Mouse (Mus musculus): ENCODE results near the gene Tmem190. TPM values are rescaled to one million over a fixed set of nuclear protein-coding genes. Genes with fewer than 3 reads are reported as not detected.
"Not testable (repeated sequence)": the region's sequence is repeated elsewhere in the genome, so short reads cannot be mapped to it uniquely, and the experiment has no call there.

The Tmem190 gene
- polyA plus RNA-seq, 1 experiment = not detected

DNA sequence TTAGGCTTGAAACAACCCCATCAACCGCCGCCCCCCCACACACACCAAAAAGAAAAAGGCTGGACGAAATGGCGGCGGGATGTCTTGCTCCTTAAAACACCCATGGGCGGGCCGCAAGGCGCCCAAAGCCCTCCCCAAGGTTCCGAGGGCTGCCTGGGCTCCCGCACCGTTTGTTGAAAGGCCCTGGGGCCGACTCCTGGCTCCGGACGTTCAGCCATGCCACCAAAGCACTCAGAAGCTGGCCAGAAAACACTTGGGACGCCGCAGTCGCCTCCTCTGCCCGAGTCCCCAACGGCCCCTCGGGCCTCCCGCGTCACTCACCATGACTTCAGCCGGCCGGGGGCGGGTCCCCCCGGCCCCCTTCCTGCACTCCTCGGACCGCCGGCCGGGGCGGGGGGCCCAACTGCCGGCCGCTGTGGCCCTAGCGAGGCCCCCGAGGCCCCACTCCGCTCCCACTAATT lies 29.1 kb downstream of the Tmem190 start:
- H3K27ac ChIP-seq (ENCODE audit: insufficient read depth, low read depth, low read length) = peak overlapping the region; percentile 58
- TF ChIP-seq POLR2A (IDR thresholded peaks at IDR 0.05; ENCODE audit: borderline replicate concordance, low read depth, low read length) (no peak), CTCF (IDR thresholded peaks at IDR 0.05; ENCODE audit: low read depth, low read length) (no peak)

DNA sequence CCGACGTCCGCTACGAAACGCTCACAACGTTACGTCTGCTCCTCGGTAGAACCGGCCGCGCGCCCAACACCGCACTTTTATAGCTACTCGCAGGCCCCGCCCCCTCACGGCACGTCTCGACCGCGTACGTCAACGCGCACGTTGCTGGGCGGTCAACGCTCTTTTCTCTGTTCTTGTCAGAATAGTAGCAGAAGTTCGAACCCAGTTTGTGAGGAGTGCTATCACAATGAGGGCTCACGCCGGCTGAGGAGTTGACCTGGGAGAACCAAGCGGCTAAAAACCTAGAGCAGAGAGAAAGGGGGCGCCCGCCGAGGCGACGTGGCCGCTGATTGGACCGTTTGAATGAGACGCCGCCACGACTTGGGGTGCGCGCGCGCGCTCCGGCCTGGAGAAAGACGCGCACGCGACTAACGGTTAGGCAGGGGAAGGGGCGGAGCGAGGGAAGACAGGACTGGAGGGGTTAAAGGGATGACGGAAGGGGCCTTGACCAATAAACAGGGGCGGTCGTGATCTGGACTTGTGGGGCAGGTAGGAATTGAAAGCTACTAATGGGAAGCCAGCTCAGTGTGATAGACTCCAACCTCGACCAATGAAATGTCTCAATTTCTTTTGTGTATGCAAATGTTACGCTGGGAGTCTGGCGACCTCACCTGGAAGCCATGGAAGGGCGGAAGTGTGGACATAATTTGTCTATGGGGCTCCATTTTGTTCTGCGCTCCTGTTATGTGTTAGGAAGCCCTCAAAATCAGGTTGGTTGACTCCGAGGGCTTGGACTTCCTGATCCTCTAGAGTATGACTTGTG lies 29.8 kb downstream of the Tmem190 start, which contains the start of gene Ube2s:
Gene Ube2s, minus strand, starts transcription at position 288 of the 802 bp plus-strand sequence.
- Histone ChIP-seq H3K4me3 (ENCODE audit: insufficient read depth, low read length) (peak within 1 kb of the TSS; percentile 88), H3K4me1 (ENCODE audit: control insufficient read depth, insufficient read depth, low read length) (peaks cover 11% of the 10 kb centered on the region), H3K27ac (ENCODE audit: insufficient read depth, low read depth, low read length) (peak within 1 kb of the TSS; percentile 94)
- TF ChIP-seq POLR2A (IDR thresholded peaks at IDR 0.05; ENCODE audit: borderline replicate concordance, low read depth, low read length) = no peak
- no peak for TF ChIP-seq CTCF (IDR thresholded peaks at IDR 0.05; ENCODE audit: low read depth, low read length)

More for the DNA sequence above, 29.1 kb downstream of the Tmem190 start:
- Histone ChIP-seq H3K4me1 (ENCODE audit: control insufficient read depth, insufficient read depth, low read length) (peaks cover 11% of the 10 kb centered on the region), H3K4me3 (ENCODE audit: insufficient read depth, low read length) (peak overlapping the region; percentile 88)

DNA sequence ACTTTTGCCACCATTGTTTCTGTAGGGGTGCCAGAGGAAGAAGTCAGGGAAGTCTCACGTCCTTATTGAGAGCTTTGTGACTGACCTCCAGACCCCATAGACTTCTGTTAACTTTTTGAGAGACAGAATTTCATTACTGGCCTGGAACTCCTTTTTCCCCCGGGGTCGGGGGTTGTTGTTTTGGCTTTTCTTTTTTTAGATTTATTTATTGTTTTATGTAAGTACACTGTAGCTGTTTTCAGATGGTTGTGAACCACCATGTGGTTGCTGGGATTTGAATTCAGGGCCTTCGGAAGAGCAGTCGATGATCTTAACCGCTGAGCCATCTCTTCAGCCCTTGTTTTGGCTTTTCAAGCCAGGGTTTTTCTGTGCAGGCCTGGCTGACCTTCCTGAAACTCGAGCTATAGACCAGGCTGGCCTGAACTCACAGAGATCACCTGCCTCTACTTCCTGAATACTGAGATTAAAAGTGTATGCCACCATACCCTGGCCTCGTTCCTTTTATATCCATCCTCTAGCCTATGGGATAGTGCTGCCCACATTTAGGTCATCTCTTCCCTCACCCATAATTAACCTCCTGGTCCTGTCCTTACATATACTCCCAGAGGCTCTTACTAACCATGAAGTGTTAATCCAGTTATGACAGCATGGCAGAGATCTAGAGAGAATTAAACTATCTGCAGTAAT lies 30.5 kb downstream of the Tmem190 start:
- H3K4me3 ChIP-seq (ENCODE audit: insufficient read depth, low read length) = peak overlapping the region; percentile 78
- peak overlapping the region; percentile 81 for H3K27ac ChIP-seq (ENCODE audit: insufficient read depth, low read depth, low read length)
- H3K4me1 ChIP-seq (ENCODE audit: control insufficient read depth, insufficient read depth, low read length) = peaks cover 11% of the 10 kb centered on the region
- TF ChIP-seq POLR2A (IDR thresholded peaks at IDR 0.05; ENCODE audit: borderline replicate concordance, low read depth, low read length) = no peak
- TF ChIP-seq CTCF (IDR thresholded peaks at IDR 0.05; ENCODE audit: low read depth, low read length) = no peak

DNA sequence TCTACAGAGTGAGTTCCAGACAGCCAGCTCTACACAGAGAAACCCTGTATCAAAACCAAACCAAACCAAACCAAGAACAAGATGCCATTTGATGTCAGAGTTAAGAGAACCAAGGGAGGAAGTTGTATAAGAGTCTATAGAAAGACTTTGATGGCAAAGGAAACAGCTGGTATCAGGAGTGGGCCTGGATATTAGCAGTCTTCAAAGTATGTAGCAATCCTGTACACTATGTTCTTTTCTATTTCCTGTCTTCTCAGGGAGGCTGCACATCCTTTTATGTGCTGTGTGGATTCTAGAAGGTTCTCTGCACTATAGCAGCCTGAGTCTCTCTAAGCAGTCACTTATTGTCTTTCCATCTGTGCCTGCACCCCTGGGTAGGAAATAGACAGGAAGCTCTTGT lies 33.8 kb downstream of the Tmem190 start:
- Histone ChIP-seq H3K4me1 (ENCODE audit: control insufficient read depth, insufficient read depth, low read length) (peaks cover 2% of the 10 kb centered on the region), H3K27ac (ENCODE audit: insufficient read depth, low read depth, low read length) (no peak overlapping the region), H3K4me3 (ENCODE audit: insufficient read depth, low read length) (no peak overlapping the region)
- no peak for TF ChIP-seq CTCF (IDR thresholded peaks at IDR 0.05; ENCODE audit: low read depth, low read length)
- no peak for TF ChIP-seq POLR2A (IDR thresholded peaks at IDR 0.05; ENCODE audit: borderline replicate concordance, low read depth, low read length)

DNA sequence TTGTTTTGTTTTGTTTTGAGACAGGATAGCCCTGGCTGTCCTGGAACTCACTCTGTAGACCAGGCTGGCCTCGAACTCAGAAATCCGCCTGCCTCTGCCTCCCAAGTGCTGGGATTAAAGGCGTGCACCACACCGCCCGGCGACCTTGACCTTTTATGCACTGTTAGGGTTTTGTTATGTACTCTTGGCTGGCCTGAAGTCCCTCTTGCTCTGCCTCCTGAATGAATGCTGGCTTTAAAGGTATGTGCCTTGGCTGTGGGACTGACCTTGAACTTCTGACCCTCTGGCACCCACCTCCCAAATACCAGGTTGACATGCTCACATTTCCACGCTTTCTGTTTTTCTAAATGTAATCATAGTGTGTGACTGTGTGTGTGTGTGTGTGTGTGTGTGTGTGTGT lies 38.2 kb downstream of the Tmem190 start:
- H3K4me1 ChIP-seq (ENCODE audit: control insufficient read depth, insufficient read depth, low read length); H3K27ac ChIP-seq (ENCODE audit: insufficient read depth, low read depth, low read length); H3K4me3 ChIP-seq (ENCODE audit: insufficient read depth, low read length): not testable (repeated sequence)

DNA sequence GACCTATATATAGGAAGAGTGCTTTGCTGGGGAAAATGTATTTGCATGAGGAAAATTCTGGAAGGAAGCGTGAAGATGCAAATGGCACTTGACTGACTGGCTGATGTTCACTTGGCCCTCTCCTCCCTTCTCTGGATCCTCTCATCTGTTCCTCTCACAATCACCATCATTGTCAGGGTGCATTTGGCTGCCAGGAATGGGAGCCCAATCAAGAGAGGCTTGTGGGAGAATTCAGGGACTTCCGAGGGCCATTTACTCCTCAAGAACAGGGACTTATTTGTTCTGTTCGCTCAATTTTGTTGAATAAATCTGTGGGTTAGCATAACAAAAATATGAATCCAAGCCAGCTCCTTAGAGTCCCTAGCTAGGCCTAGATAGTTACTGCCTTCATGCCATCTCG lies 39.0 kb downstream of the Tmem190 start:
- TF ChIP-seq POLR2A (IDR thresholded peaks at IDR 0.05; ENCODE audit: borderline replicate concordance, low read depth, low read length) (no peak), CTCF (IDR thresholded peaks at IDR 0.05; ENCODE audit: low read depth, low read length) (no peak)
- no peak overlapping the region for H3K27ac ChIP-seq (ENCODE audit: insufficient read depth, low read depth, low read length)
- no peak overlapping the region for H3K4me3 ChIP-seq (ENCODE audit: insufficient read depth, low read length)
- peaks cover 2% of the 10 kb centered on the region for H3K4me1 ChIP-seq (ENCODE audit: control insufficient read depth, insufficient read depth, low read length)

DNA sequence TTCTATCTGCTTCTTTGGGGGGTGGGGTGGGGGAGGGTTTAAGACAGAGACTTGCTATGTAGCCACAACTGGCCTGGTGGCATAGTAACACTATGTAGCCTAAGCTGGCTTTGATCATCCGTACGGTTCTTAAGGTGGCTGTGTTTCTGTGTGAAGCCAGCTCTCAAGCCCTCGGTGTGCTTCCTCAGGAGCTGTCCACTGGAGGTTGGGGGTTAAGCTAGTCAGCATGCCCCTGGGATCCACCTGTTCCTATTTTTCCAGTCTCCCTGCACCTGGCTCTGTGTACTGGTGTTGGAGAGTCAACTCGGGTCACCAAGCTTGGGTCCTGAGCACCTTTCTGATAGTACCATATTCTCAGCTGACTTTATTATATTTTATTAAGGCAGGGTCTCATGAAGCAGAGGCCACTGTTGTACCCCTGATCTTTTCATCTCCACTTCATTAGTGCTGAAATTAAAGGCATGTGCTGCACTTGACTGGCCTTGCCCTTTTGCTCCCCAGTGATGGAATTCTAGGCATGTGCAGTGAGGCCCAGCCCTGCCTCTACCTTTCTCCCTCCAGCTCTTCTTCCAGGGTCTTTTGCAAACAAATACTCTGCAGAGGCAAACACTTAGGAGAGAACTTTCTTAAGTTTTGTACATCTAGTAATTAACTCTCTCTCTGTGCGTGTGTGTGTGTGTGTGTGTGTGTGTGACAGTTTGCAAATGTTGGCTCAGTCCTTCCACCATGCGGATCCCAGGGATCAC lies 39.6 kb downstream of the Tmem190 start:
- no peak overlapping the region for H3K4me3 ChIP-seq (ENCODE audit: insufficient read depth, low read length)
- no peak overlapping the region for H3K27ac ChIP-seq (ENCODE audit: insufficient read depth, low read depth, low read length)
- H3K4me1 ChIP-seq (ENCODE audit: control insufficient read depth, insufficient read depth, low read length) = no peaks in the 10 kb centered on the region
- TF ChIP-seq CTCF (IDR thresholded peaks at IDR 0.05; ENCODE audit: low read depth, low read length) = no peak
- no peak for TF ChIP-seq POLR2A (IDR thresholded peaks at IDR 0.05; ENCODE audit: borderline replicate concordance, low read depth, low read length)

DNA sequence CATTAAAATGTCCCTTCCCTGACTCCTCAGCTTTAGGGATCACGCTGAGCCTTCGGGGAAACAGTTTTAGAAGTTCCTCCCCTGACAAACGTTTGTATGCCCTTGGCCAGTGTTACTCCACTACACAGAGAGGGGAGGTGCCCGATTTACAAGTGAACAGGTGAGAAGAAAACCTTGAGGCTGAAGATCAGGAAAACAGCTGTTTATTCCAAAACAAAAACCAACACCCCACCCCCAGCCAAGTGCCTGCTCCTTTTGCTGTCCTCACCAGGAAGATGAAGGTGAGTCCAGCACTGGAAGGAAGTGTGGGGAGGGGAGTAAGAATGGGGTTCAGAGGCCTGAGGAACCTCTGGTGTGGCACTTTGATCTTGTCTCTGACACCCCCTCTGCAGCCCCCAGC lies 42.6 kb downstream of the Tmem190 start:
- no peaks in the 10 kb centered on the region for H3K4me1 ChIP-seq (ENCODE audit: control insufficient read depth, insufficient read depth, low read length)
- H3K27ac ChIP-seq (ENCODE audit: insufficient read depth, low read depth, low read length) = no peak overlapping the region
- no peak overlapping the region for H3K4me3 ChIP-seq (ENCODE audit: insufficient read depth, low read length)
- no peak for TF ChIP-seq POLR2A (IDR thresholded peaks at IDR 0.05; ENCODE audit: borderline replicate concordance, low read depth, low read length)
- TF ChIP-seq CTCF (IDR thresholded peaks at IDR 0.05; ENCODE audit: low read depth, low read length) = no peak

DNA sequence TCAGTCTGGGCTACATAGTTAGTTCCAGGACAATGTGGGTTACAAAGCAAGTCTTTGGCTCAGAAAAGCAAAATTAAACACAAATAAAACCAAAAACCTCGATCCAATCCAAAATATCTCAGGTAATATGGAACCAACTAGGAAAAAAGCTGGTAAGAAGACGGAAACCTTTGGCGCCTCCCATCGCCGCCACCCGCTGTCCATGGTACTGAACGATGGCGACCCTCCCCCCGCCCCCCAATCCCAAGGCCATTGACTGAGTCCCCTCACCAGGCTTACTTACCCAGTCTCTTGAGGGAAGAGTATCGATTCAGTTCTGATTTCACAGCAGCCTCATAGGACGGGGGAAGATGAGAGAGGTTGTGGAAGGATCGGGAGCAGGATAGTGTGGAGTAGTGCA lies 47.7 kb downstream of the Tmem190 start:
- H3K4me1 ChIP-seq (ENCODE audit: control insufficient read depth, insufficient read depth, low read length) = no peaks in the 10 kb centered on the region
- H3K4me3 ChIP-seq (ENCODE audit: insufficient read depth, low read length) = no peak overlapping the region
- no peak overlapping the region for H3K27ac ChIP-seq (ENCODE audit: insufficient read depth, low read depth, low read length)
- no peak for TF ChIP-seq CTCF (IDR thresholded peaks at IDR 0.05; ENCODE audit: low read depth, low read length)
- no peak for TF ChIP-seq POLR2A (IDR thresholded peaks at IDR 0.05; ENCODE audit: borderline replicate concordance, low read depth, low read length)

Other genes with a start within 250 kb of the Tmem190 start
- not detected in 2 replicates for gene Syt5, start 235.4 kb upstream of the Tmem190 start, polyA plus RNA-seq (2012; ENCODE audit: insufficient read depth, insufficient read length, missing spikeins)
- not detected in 2 replicates for gene Ptprh, start 178.9 kb upstream of the Tmem190 start, polyA plus RNA-seq (2012; ENCODE audit: insufficient read depth, insufficient read length, missing spikeins)
- gene Tmem86b, start 151.5 kb upstream of the Tmem190 start, polyA plus RNA-seq (2012; ENCODE audit: insufficient read depth, insufficient read length, missing spikeins) = 10.9 and 14.8 TPM in 2 replicates
- gene Ppp6r1, start 123.9 kb upstream of the Tmem190 start, polyA plus RNA-seq (2012; ENCODE audit: insufficient read depth, insufficient read length, missing spikeins) = 84.8 and 90.0 TPM in 2 replicates
- gene Hspbp1, start 97.9 kb upstream of the Tmem190 start, polyA plus RNA-seq (2012; ENCODE audit: insufficient read depth, insufficient read length, missing spikeins) = 24.7 and 26.7 TPM in 2 replicates
- gene Brsk1, start 92.3 kb upstream of the Tmem190 start, polyA plus RNA-seq (2012; ENCODE audit: insufficient read depth, insufficient read length, missing spikeins) = 0.64 TPM in 1 of 2 replicates, not detected in the other
- 33.6 and 36.4 TPM in 2 replicates for gene Tmem150b, start 57.7 kb upstream of the Tmem190 start, polyA plus RNA-seq (2012; ENCODE audit: insufficient read depth, insufficient read length, missing spikeins)
- gene Kmt5c, start 42.8 kb upstream of the Tmem190 start, polyA plus RNA-seq (2012; ENCODE audit: insufficient read depth, insufficient read length, missing spikeins) = 109 and 120 TPM in 2 replicates
- 8.0 and 8.1 TPM in 2 replicates for gene Cox6b2, start 29.8 kb upstream of the Tmem190 start, polyA plus RNA-seq (2012; ENCODE audit: insufficient read depth, insufficient read length, missing spikeins)
- gene Fam71e2, start 11.6 kb upstream of the Tmem190 start, polyA plus RNA-seq (2012; ENCODE audit: insufficient read depth, insufficient read length, missing spikeins) = not detected in 2 replicates
- not detected in 2 replicates for gene Il11, start 78 bp upstream of the Tmem190 start, polyA plus RNA-seq (2012; ENCODE audit: insufficient read depth, insufficient read length, missing spikeins)
- gene Tmem238, start 6.7 kb downstream of the Tmem190 start, polyA plus RNA-seq (2012; ENCODE audit: insufficient read depth, insufficient read length, missing spikeins) = 2.1 and 3.6 TPM in 2 replicates
- 636 and 681 TPM in 2 replicates for gene Rpl28, start 9.9 kb downstream of the Tmem190 start, polyA plus RNA-seq (2012; ENCODE audit: insufficient read depth, insufficient read length, missing spikeins)
- 109 and 131 TPM in 2 replicates for gene Ube2s, start 29.7 kb downstream of the Tmem190 start, polyA plus RNA-seq (2012; ENCODE audit: insufficient read depth, insufficient read length, missing spikeins)
- not detected in 2 replicates for gene Shisa7, start 61.8 kb downstream of the Tmem190 start, polyA plus RNA-seq (2012; ENCODE audit: insufficient read depth, insufficient read length, missing spikeins)
- 20.4 and 21.2 TPM in 2 replicates for gene Isoc2b, start 87.3 kb downstream of the Tmem190 start, polyA plus RNA-seq (2012; ENCODE audit: insufficient read depth, insufficient read length, missing spikeins)
- gene Isoc2a, start 94.2 kb downstream of the Tmem190 start, polyA plus RNA-seq (2012; ENCODE audit: insufficient read depth, insufficient read length, missing spikeins) = 15.5 and 16.4 TPM in 2 replicates
- not detected in 2 replicates for gene Gm36210, start 123.6 kb downstream of the Tmem190 start, polyA plus RNA-seq (2012; ENCODE audit: insufficient read depth, insufficient read length, missing spikeins)
- gene Zfp628, start 132.3 kb downstream of the Tmem190 start, polyA plus RNA-seq (2012; ENCODE audit: insufficient read depth, insufficient read length, missing spikeins) = 7.1 and 8.7 TPM in 2 replicates
- 0.78 and 1.6 TPM in 2 replicates for gene Nat14, start 139.1 kb downstream of the Tmem190 start, polyA plus RNA-seq (2012; ENCODE audit: insufficient read depth, insufficient read length, missing spikeins)
- 0.24 TPM in 1 of 2 replicates, not detected in the other for gene Ssc5d, start 142.8 kb downstream of the Tmem190 start, polyA plus RNA-seq (2012; ENCODE audit: insufficient read depth, insufficient read length, missing spikeins)
- 0.58 TPM in 1 of 2 replicates, not detected in the other for gene Sbk2, start 181.5 kb downstream of the Tmem190 start, polyA plus RNA-seq (2012; ENCODE audit: insufficient read depth, insufficient read length, missing spikeins)
- not detected in 2 replicates for gene Sbk3, start 188.2 kb downstream of the Tmem190 start, polyA plus RNA-seq (2012; ENCODE audit: insufficient read depth, insufficient read length, missing spikeins)
- gene Zfp579, start 213.2 kb downstream of the Tmem190 start, polyA plus RNA-seq (2012; ENCODE audit: insufficient read depth, insufficient read length, missing spikeins) = 33.6 and 34.6 TPM in 2 replicates
- 32.9 and 36.4 TPM in 2 replicates for gene Zfp524, start 231.5 kb downstream of the Tmem190 start, polyA plus RNA-seq (2012; ENCODE audit: insufficient read depth, insufficient read length, missing spikeins)
- 20.5 and 23.6 TPM in 2 replicates for gene Fiz1, start 231.8 kb downstream of the Tmem190 start, polyA plus RNA-seq (2012; ENCODE audit: insufficient read depth, insufficient read length, missing spikeins)
- gene Gm44973, start 232.6 kb downstream of the Tmem190 start, polyA plus RNA-seq (2012; ENCODE audit: insufficient read depth, insufficient read length, missing spikeins) = not detected in 2 replicates
- 19.8 and 30.1 TPM in 2 replicates for gene Zfp865, start 237.4 kb downstream of the Tmem190 start, polyA plus RNA-seq (2012; ENCODE audit: insufficient read depth, insufficient read length, missing spikeins)
- gene Ccdc106, start 237.6 kb downstream of the Tmem190 start, polyA plus RNA-seq (2012; ENCODE audit: insufficient read depth, insufficient read length, missing spikeins) = 0.43 and 0.61 TPM in 2 replicates